Mouse (Mus musculus) hindbrain, postnatal 0 days (tissue): ENCODE measurements around the gene Pde12. TPM values are rescaled to one million over a fixed set of nuclear protein-coding genes. Genes with fewer than 3 reads are reported as not detected.
"Not testable (repeated sequence)": the region's sequence is repeated elsewhere in the genome, so short reads cannot be mapped to it uniquely, and the experiment has no call there.

Source experiments
- ATAC-seq: fragments of 200-750 bp; cut with Nextera tagmentation; 2 replicates; pipeline ENCODE4 v1.8.0; 2017; ENCODE audit warnings: mild to moderate bottlenecking, moderate TSS enrichment, moderate library complexity
- DNase-seq: peaks from one replicate; pipeline ENCODE4 v3.0.0-alpha.2; 2015; ENCODE audit warnings: low spot score
- H3K27ac ChIP-seq: fragments of 300-500 bp; sonication (generic); 2 replicates; pipeline ENCODE4 v1.5.1; 2014; ENCODE audit warnings: mild to moderate bottlenecking
- H3K27me3 ChIP-seq: fragments of 300-500 bp; sonication (generic); 2 replicates; pipeline ENCODE4 v1.6.1; 2014; ENCODE audit warnings: low read length, mixed read lengths; ENCODE audit not compliant: insufficient read depth
- H3K36me3 ChIP-seq: fragments of 300-500 bp; sonication (generic); 2 replicates; pipeline ENCODE4 v1.6.1; 2014; ENCODE audit warnings: low read length, mixed read lengths; ENCODE audit not compliant: insufficient read depth
- H3K4me1 ChIP-seq: fragments of 300-500 bp; sonication (generic); 2 replicates; pipeline ENCODE4 v1.6.1; 2014; ENCODE audit warnings: antibody characterized with exemption, low read length, mixed read lengths; ENCODE audit not compliant: insufficient read depth
- H3K4me2 ChIP-seq: fragments of 300-500 bp; sonication (generic); 2 replicates; pipeline ENCODE4 v1.6.1; 2014; ENCODE audit warnings: low read depth, mild to moderate bottlenecking, low read length, moderate library complexity, mixed read lengths
- H3K4me3 ChIP-seq: fragments of 300-500 bp; sonication (generic); 2 replicates; pipeline ENCODE4 v1.5.1; 2014; ENCODE audit warnings: low read length
- H3K9ac ChIP-seq: fragments of 300-500 bp; sonication (generic); replicated peaks from 2 replicates; pipeline ENCODE4 v1.6.1; 2014; ENCODE audit warnings: mild to moderate bottlenecking, low read length, moderate library complexity, mixed read lengths
- H3K9me3 ChIP-seq: fragments of 300-500 bp; sonication (generic); 2 replicates; pipeline ENCODE4 v1.6.1; 2016; ENCODE audit warnings: low read length, mixed read lengths
- CTCF ChIP-seq: IDR thresholded peaks from 2 replicates; pipeline ENCODE4 v1.5.1; 2016; ENCODE audit warnings: antibody characterized with exemption, control low read depth, low read depth
- WGBS: fragments of 180-500 bp; shearing (Covaris S2); extraction: QIAGEN DNeasy Blood & Tissue Kit; methylation state at CpG from one replicate; pipeline ENCODE4 v1.1.7; 2014; 5-methylcytosine and 5-hydroxymethylcytosine counted together
- polyA plus RNA-seq: library from polyadenylated mRNA; unstranded; fragments of >200 nt; fragmentation: Nextera tagmentation; extraction: Ambion mirVana; gene quantifications from 2 replicates; pipeline ENCODE4 v1.2.1, GENCODE M21; 2015
- total RNA-seq: library from RNA; depleted of rRNA; stranded (reverse); fragments of >200 nt; gene quantifications from 2 replicates; pipeline ENCODE4 v1.2.3, GENCODE M21; 2014

The Pde12 gene
- total and polyA plus RNA-seq, 2 experiments from 2014 or later: 9.5 to 15.2 TPM

DNA sequence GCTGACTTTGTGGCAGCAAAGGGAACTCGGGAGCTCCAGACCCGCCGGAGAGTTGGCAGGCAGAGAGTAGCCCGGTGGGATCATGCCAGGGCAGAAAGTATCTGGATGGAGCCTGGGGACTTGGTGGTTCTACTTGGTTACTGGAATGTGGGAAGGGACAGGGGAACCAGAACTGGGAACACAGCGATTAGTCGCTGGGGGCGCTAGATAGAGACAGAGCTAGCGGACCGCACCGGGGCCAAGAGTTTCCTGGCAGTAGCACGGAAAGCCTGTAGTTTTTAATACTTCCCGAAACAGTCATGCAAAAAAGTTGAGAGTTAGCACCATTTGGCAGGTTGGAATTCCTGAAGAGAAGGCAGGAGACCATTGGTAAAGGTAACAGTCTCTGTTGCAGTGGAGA lies 5.7 kb upstream of the Pde12 start:
- no peak for ATAC-seq
- peak; percentile 32 for DNase-seq
- H3K27me3 ChIP-seq: no peaks in the 10 kb centered on the region
- WGBS: 24% methylated on average over 12 of the region's 12 CpGs
- no peak overlapping the region for H3K9ac ChIP-seq
- no peak overlapping the region for H3K4me3 ChIP-seq
- peaks cover 4% of the 10 kb centered on the region; the same call in 1 of the 2 replicates for H3K4me1 ChIP-seq
- no peaks in the 10 kb centered on the region for H3K36me3 ChIP-seq
- peak; percentile 49 for TF ChIP-seq CTCF
- no peaks in the 10 kb centered on the region for H3K9me3 ChIP-seq
- H3K4me2 ChIP-seq: no peak overlapping the region
- H3K27ac ChIP-seq: no peak overlapping the region

DNA sequence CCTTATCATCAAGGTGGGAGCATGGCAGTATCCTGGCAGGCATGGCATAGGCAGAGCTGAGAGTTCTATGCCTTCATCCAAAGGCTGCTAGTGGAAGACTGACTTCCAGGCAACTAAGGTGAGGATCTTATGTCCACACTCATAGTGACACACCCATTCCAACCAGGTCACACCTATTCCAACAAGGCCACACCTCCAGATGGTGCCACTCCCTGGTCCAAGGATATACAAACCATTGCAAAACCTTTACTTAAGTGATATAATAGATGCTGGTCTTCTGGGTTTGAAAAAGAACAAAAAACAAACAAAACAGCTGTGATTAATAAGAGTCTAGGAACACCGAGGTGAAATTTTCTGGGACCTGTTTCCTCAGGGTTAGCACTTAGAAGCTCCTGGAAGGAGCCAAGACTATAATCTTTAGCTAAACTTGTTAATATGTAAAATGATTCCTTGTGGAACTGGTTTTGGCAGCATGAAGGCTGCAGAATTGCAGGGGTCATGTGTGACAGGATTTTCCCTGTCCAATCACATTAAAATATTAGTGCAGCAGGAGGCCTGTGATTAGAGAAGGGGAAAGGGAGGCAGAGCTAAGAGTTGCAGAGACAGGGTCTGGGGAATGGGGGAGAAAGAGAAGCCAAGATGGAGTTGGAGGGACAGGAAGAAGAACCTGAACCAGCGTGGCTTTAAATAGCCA lies 4.9 kb upstream of the Pde12 start:
- H3K9ac ChIP-seq, H3K9me3 ChIP-seq, H3K27me3 ChIP-seq, H3K36me3 ChIP-seq, H3K27ac ChIP-seq, H3K4me3 ChIP-seq, DNase-seq, ATAC-seq, H3K4me1 ChIP-seq, H3K4me2 ChIP-seq: not testable (repeated sequence)
- WGBS: 85% methylated on average over 2 of the region's 2 CpGs

DNA sequence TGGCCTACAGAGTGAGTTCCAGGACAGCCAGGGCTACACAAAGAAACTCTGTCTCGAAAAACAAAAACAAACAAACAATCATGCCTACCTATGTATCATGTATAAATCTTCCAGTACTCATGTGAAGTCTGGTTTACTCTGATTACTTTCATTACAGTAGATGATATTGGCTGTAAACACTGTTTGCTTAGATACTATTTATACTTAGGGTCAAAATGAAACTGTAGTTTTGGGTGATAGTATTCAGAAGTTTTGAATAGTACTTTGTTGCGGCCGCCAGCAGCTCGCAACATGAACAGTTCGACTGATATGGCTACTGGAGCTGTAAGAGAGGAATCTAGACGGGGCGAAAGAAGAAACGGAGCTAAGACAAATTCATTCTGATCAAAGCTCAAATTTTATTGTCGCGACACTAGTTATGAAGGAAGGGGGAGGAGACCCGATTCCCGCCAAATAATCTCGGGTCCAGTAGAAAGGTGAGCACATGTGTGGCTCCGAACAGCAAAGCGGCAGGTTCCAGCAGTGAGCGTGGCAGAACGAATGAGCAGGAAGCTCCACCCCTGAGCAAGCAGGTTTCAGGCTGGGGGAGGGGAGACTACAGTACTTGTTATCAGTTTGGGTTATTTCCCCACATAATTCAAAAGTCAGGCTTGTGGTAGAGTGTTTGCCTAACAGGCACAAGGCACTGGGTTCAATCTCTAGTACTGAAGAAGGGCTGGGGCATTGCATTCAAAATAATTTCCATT lies 2.4 kb upstream of the Pde12 start:
- H3K27me3 ChIP-seq, H3K36me3 ChIP-seq, H3K9me3 ChIP-seq, ATAC-seq, H3K4me2 ChIP-seq, H3K27ac ChIP-seq, H3K9ac ChIP-seq, DNase-seq, H3K4me3 ChIP-seq: not testable (repeated sequence)
- WGBS: 68% methylated on average over 17 of the region's 17 CpGs
- peaks cover 17% of the 10 kb centered on the region for H3K4me1 ChIP-seq

DNA sequence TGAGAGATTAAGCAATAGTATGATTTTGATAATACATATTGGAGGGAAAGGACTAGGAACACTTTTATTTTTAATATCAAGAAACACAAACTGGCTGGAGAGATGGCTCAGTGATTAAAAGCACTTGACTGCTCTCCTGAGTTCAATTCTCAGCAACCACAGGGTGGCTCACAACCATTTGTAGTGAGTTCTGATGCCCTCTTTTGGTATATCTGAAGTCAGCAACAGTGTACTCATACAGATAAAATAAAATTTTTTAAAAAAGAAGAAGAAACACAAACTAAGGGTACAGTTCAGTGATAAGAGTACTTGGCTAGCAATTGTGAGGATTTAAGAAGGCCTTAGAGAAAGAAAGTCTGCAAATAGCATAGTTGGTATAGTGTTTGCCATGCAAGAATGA lies 1.3 kb upstream of the Pde12 start:
- peaks cover 20% of the 10 kb centered on the region for H3K4me1 ChIP-seq
- DNase-seq: no peak
- peaks cover 1% of the 10 kb centered on the region; the same call in 1 of the 2 replicates for H3K36me3 ChIP-seq
- ATAC-seq: no peak
- no peaks in the 10 kb centered on the region for H3K9me3 ChIP-seq
- no peak; the same call in 1 of the 2 replicates for TF ChIP-seq CTCF
- H3K4me3 ChIP-seq: no peak overlapping the region
- no peak overlapping the region for H3K9ac ChIP-seq
- no peak overlapping the region for H3K4me2 ChIP-seq
- no peak overlapping the region for H3K27ac ChIP-seq
- no peaks in the 10 kb centered on the region for H3K27me3 ChIP-seq

DNA sequence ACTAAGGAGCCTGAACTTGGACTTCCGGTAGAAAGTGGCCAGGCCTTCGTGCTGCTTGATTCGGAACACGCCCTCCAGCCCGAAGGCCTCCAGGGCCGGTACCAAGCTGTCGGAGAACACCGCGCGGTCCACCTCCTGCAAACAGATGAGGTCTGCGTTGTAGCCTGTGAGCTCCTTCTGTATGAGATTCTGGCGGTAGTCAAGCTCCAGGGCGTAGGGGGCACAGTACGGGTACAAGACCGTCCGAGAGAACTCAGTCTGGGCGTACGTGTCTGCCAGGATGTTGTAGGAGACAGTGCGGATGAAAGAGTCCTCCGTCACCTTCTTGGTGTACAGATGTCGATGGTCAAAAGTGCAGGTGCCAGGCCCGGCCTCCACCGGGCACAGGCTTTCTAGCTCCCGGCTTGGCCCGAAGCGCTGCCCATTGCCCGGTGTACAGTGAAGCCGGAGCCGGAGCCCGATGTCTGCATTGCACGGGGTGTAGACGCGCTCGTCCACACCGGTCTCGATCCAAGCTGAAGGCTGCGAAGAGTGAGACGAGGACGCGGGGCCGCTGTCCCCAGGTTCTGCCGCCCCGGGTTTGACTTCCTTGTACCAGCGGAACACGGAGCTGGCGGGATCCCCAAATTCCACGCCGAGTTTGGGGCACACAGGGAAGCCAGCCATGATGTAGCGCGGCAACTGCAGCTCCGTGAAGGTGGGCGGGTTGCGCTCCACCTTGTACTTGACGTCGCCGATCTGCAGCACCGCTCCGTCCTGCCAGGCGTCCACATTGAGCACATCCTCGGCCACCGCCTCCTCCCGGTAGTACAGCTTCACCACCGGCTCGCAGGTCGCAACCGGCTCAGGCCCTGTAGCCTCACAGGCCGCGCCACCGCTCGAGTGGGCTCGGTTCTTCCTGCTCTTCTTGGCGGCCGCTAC lies 1.1 kb downstream of the Pde12 start:
- Histone ChIP-seq H3K9ac (peak overlapping the region; percentile 69), H3K9me3 (no peaks in the 10 kb centered on the region), H3K36me3 (peaks cover 11% of the 10 kb centered on the region), H3K4me2 (peak overlapping the region; percentile 98), H3K27me3 (no peaks in the 10 kb centered on the region), H3K4me3 (peak overlapping the region; percentile 95), H3K27ac (peak overlapping the region; percentile 91), H3K4me1 (peaks cover 20% of the 10 kb centered on the region)
- under 1% methylated on average over 73 of the region's 73 CpGs for WGBS
- DNase-seq (peak; percentile 57), ATAC-seq (peak; percentile 52)
- TF ChIP-seq CTCF: peak; percentile 23; the same call in 1 of the 2 replicates

DNA sequence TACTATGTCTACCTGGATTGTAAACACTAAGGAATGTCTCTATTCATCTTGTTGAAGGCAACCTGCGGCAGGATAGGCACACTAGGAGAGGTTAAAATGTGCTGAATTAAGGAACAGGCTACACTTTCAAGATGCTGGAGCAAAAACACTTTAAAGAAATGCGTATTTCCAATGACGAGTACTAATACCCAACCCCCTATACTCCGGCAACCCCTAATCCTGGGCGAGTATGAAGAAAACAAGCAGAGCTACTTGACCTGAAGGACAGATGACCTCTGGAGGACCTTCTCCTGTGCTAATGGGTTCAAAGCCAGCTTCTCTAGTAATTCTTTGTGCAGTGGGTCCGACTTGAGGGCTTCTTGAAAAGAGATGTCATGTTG lies 1.7 kb downstream of the Pde12 start:
- DNase-seq: no peak
- no peak for ATAC-seq
- Histone ChIP-seq H3K4me2 (peak overlapping the region; percentile 98), H3K27ac (no peak overlapping the region), H3K27me3 (no peaks in the 10 kb centered on the region), H3K9ac (peak overlapping the region; percentile 69), H3K36me3 (peaks cover 12% of the 10 kb centered on the region), H3K4me1 (peaks cover 20% of the 10 kb centered on the region), H3K4me3 (peak overlapping the region; percentile 95), H3K9me3 (no peaks in the 10 kb centered on the region)
- no peak for TF ChIP-seq CTCF
- 23% methylated on average over 6 of the region's 6 CpGs for WGBS
